8 mouse cellular contexts compared by ENCODE assay signal in the genomic region with DNA sequence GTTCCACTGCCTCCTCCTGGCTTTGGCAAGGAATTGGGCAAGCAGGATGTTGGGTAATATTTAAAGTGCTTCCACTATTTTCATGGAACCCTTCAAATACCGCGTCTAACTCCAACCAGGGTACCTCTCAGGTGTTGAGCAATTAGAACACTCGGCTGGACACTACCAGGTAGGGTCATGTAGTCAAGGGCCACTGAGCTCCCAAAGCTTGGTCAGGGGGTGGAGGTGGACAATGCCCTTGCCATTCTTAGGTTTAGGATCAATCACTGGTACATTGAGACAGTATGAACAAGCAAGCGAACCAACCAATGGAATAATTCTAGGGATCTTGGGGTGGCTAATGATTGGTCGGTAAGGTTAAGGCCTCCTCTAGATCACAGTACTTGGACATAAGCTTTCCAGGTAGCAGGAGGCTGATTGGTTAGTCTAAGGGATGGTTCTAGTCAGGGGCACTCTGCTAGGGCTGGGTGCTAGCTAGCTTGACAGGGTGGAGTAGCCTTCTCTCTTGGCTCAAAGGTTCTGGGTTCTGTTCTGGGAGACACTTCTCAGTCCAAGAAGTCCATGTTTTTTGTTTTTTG. TPM values are rescaled to one million over a fixed set of nuclear protein-coding genes. Genes with fewer than 3 reads are reported as not detected.
DNase-seq lines count a peak whose midpoint lies in the region; ATAC-seq and TF ChIP-seq lines count a peak whose summit lies in the region.

No protein-coding gene starts in this region.

- no peak for TF ChIP-seq CTCF in G1E (IDR thresholded peaks at IDR 0.05; ENCODE audit: low read depth, low read length)

- H3K9ac ChIP-seq in heart, embryonic 11.5 days (ENCODE audit: low read depth, low read length), result no peak overlapping the region
- no peak overlapping the region; the same call in 1 of the 2 replicates for H3K9ac ChIP-seq in liver, embryonic 16.5 days (ENCODE audit: low read depth, low read length)

- no peaks in the 10 kb centered on the region for H3K9me3 ChIP-seq in heart, embryonic 11.5 days (replicated peaks; ENCODE audit: control insufficient read depth, low read length)
- no peaks in the 10 kb centered on the region for H3K9me3 ChIP-seq in G1E (replicated peaks)
- no peaks in the 10 kb centered on the region for H3K9me3 ChIP-seq in liver, embryonic 16.5 days (replicated peaks; ENCODE audit: control insufficient read depth, low read length)

- no peak for DNase-seq in heart, adult 11 months
- no peak for DNase-seq in G1E (ENCODE audit: low spot score)
- DNase-seq in right cerebral cortex, postnatal 4 days, result no peak
- no peak for DNase-seq in gastrocnemius, postnatal 14 days
- DNase-seq in gastrocnemius, postnatal 4 days (ENCODE audit: low spot score in 2 of 2), result no peak

- H3K4me3 ChIP-seq in heart, embryonic 11.5 days (ENCODE audit: low read depth, low read length), result peak overlapping the region; percentile 57
- peak overlapping the region; percentile 48; the same call in 1 of the 2 replicates for H3K4me3 ChIP-seq in G1E (ENCODE audit: low read depth, low read length)
- H3K4me3 ChIP-seq in liver, embryonic 16.5 days (ENCODE audit: low read depth, low read length), result peak overlapping the region; percentile 58

- ATAC-seq in heart, embryonic 11.5 days (replicated peaks; ENCODE audit: insufficient number of reproducible peaks, low FRiP score, low TSS enrichment), result no peak
- no peak for ATAC-seq in G1E (ENCODE audit: extremely low read depth, insufficient number of reproducible peaks, low FRiP score, poor library complexity, severe bottlenecking)
- ATAC-seq in granulocyte monocyte progenitor cell, adult 5-6 weeks (replicated peaks; ENCODE audit: poor library complexity, severe bottlenecking), result 0 out of 2 replicates have a peak, but pooled peaks have one; percentile 4
- ATAC-seq in liver, embryonic 16.5 days (ENCODE audit: low read depth), result no peak

- peaks cover 18% of the 10 kb centered on the region for H3K27me3 ChIP-seq in heart, embryonic 11.5 days (ENCODE audit: control insufficient read depth, insufficient read depth, low read length)
- no peaks in the 10 kb centered on the region for H3K27me3 ChIP-seq in G1E (ENCODE audit: insufficient read depth, low read length)
- peaks cover 18% of the 10 kb centered on the region for H3K27me3 ChIP-seq in liver, embryonic 16.5 days (ENCODE audit: control insufficient read depth, insufficient read depth, low read depth, low read length)

- 26% methylated on average over 5 of the region's 5 CpGs for WGBS in heart, embryonic 11.5 days (ENCODE audit: insufficient replicate concordance)
- WGBS in liver, embryonic 16.5 days (ENCODE audit: insufficient replicate concordance), result 32% methylated on average over 5 of the region's 5 CpGs

- peaks cover 27% of the 10 kb centered on the region for H3K4me1 ChIP-seq in heart, embryonic 11.5 days (ENCODE audit: control insufficient read depth, insufficient read depth, low read length)
- H3K4me1 ChIP-seq in G1E (ENCODE audit: insufficient read depth, low read depth, low read length), result peaks cover 81% of the 10 kb centered on the region
- peaks cover 51% of the 10 kb centered on the region for H3K4me1 ChIP-seq in liver, embryonic 16.5 days (ENCODE audit: control insufficient read depth, low read depth, low read length)

- intact Hi-C loops in gastrocnemius, postnatal 14 days (cut with DNase I; ENCODE audit: low total_unique reads), result no loop called here

- H3K36me3 ChIP-seq in heart, embryonic 11.5 days (ENCODE audit: control insufficient read depth, insufficient read depth, low read length), result peaks cover 13% of the 10 kb centered on the region
- peaks cover 53% of the 10 kb centered on the region for H3K36me3 ChIP-seq in G1E (replicated peaks)
- H3K36me3 ChIP-seq in liver, embryonic 16.5 days (ENCODE audit: control insufficient read depth, insufficient read depth), result peaks cover 24% of the 10 kb centered on the region

- H3K4me2 ChIP-seq in heart, embryonic 11.5 days, result peak overlapping the region; percentile 99
- peak overlapping the region; percentile 83 for H3K4me2 ChIP-seq in liver, embryonic 16.5 days (ENCODE audit: low read depth, low read length)

- no peak overlapping the region for H3K27ac ChIP-seq in heart, embryonic 11.5 days (ENCODE audit: low read depth, low read length)
- no peak overlapping the region for H3K27ac ChIP-seq in liver, embryonic 16.5 days (ENCODE audit: low read length)

RNA-seq across cellular contexts. Expression of a gene that starts 3.2 kb away (rescaled TPM):
- polyA plus RNA-seq in heart, embryonic 11.5 days (2014; fragmentation: Nextera tagmentation; extraction: Ambion mirVana), result 2.0 TPM in 2 replicates
- 3.8 and 3.9 TPM in 2 replicates for total RNA-seq in G1E (2014; fragmentation: Nextera tagmentation)
- total RNA-seq in G1E (2017), result 1.5 and 2.1 TPM in 2 replicates
- 1.6 and 1.8 TPM in 2 replicates for polyA plus RNA-seq in G1E (2012)
- 0.11 TPM in 1 of 2 replicates, not detected in the other for total RNA-seq in granulocyte monocyte progenitor cell, adult 5-6 weeks (2014; fragmentation: Nextera tagmentation)
- total RNA-seq in granulocyte monocyte progenitor cell, adult 5-6 weeks (2017), result 0.04 TPM in 1 of 2 replicates, not detected in the other
- polyA plus RNA-seq in liver, embryonic 16.5 days (2015; fragmentation: Nextera tagmentation; extraction: Ambion mirVana), result 0.65 and 0.78 TPM in 2 replicates
- 1 to 10 TPM in 1 of 2 experiments, under 1 TPM in 1; 0.86 to 1.1 TPM for total RNA-seq in gastrocnemius, postnatal 14 days (2021)
- 1 to 10 TPM; 4.7 to 4.9 TPM for total RNA-seq in gastrocnemius, postnatal 4 days (2021)

RNA-seq across cellular contexts. Expression of a gene that starts 7.2 kb away (rescaled TPM):
- 4.0 and 5.2 TPM in 2 replicates for polyA plus RNA-seq in heart, embryonic 11.5 days (2014; fragmentation: Nextera tagmentation; extraction: Ambion mirVana)
- total RNA-seq in G1E (2014; fragmentation: Nextera tagmentation), result 94.0 and 120 TPM in 2 replicates
- total RNA-seq in G1E (2017), result 57.9 and 59.1 TPM in 2 replicates
- polyA plus RNA-seq in G1E (2012), result 14.6 and 23.4 TPM in 2 replicates
- total RNA-seq in granulocyte monocyte progenitor cell, adult 5-6 weeks (2014; fragmentation: Nextera tagmentation), result 12.4 and 27.9 TPM in 2 replicates
- total RNA-seq in granulocyte monocyte progenitor cell, adult 5-6 weeks (2017), result 4.8 and 6.4 TPM in 2 replicates
- 7.0 and 7.4 TPM in 2 replicates for polyA plus RNA-seq in liver, embryonic 16.5 days (2015; fragmentation: Nextera tagmentation; extraction: Ambion mirVana)
- total RNA-seq in gastrocnemius, postnatal 14 days (2021), result 1 to 10 TPM; 3.4 to 3.5 TPM
- 10 to 100 TPM; 11.7 to 12.3 TPM for total RNA-seq in gastrocnemius, postnatal 4 days (2021)

RNA-seq across cellular contexts. Expression of a gene that starts 8.1 kb away (rescaled TPM):
- 7.0 and 7.6 TPM in 2 replicates for polyA plus RNA-seq in heart, embryonic 11.5 days (2014; fragmentation: Nextera tagmentation; extraction: Ambion mirVana)
- total RNA-seq in G1E (2014; fragmentation: Nextera tagmentation), result 22.8 and 41.7 TPM in 2 replicates
- total RNA-seq in G1E (2017), result 38.3 and 46.5 TPM in 2 replicates
- 47.0 and 55.1 TPM in 2 replicates for polyA plus RNA-seq in G1E (2012)
- total RNA-seq in granulocyte monocyte progenitor cell, adult 5-6 weeks (2014; fragmentation: Nextera tagmentation), result 11.3 and 13.8 TPM in 2 replicates
- total RNA-seq in granulocyte monocyte progenitor cell, adult 5-6 weeks (2017), result 17.0 and 19.5 TPM in 2 replicates
- polyA plus RNA-seq in liver, embryonic 16.5 days (2015; fragmentation: Nextera tagmentation; extraction: Ambion mirVana), result 7.1 and 7.4 TPM in 2 replicates
- 1 to 10 TPM; 1.9 to 2.3 TPM for total RNA-seq in gastrocnemius, postnatal 14 days (2021)
- total RNA-seq in gastrocnemius, postnatal 4 days (2021), result 1 to 10 TPM; 6.0 to 6.1 TPM

RNA-seq across cellular contexts. Expression of a gene that starts 38.8 kb away (rescaled TPM):
- polyA plus RNA-seq in heart, embryonic 11.5 days (2014; fragmentation: Nextera tagmentation; extraction: Ambion mirVana), result 47.4 and 55.2 TPM in 2 replicates
- total RNA-seq in G1E (2014; fragmentation: Nextera tagmentation) (65.0 and 73.4 TPM in 2 replicates), G1E (2017) (59.1 and 65.1 TPM in 2 replicates)
- 87.0 and 87.6 TPM in 2 replicates for polyA plus RNA-seq in G1E (2012)
- 6.1 and 18.3 TPM in 2 replicates for total RNA-seq in granulocyte monocyte progenitor cell, adult 5-6 weeks (2014; fragmentation: Nextera tagmentation)
- 22.7 and 24.1 TPM in 2 replicates for total RNA-seq in granulocyte monocyte progenitor cell, adult 5-6 weeks (2017)
- polyA plus RNA-seq in liver, embryonic 16.5 days (2015; fragmentation: Nextera tagmentation; extraction: Ambion mirVana), result 72.1 and 75.2 TPM in 2 replicates
- total RNA-seq in gastrocnemius, postnatal 14 days (2021), result 1 to 10 TPM; 2.4 to 2.7 TPM
- 10 to 100 TPM; 14.9 to 15.2 TPM for total RNA-seq in gastrocnemius, postnatal 4 days (2021)

RNA-seq across cellular contexts. Expression of a gene that starts 43.0 kb away (rescaled TPM):
- 552 and 561 TPM in 2 replicates for polyA plus RNA-seq in heart, embryonic 11.5 days (2014; fragmentation: Nextera tagmentation; extraction: Ambion mirVana)
- total RNA-seq in G1E (2014; fragmentation: Nextera tagmentation) (126 and 189 TPM in 2 replicates), G1E (2017) (61.1 and 65.5 TPM in 2 replicates)
- polyA plus RNA-seq in G1E (2012), result 209 and 285 TPM in 2 replicates
- total RNA-seq in granulocyte monocyte progenitor cell, adult 5-6 weeks (2014; fragmentation: Nextera tagmentation), result 422 and 477 TPM in 2 replicates
- total RNA-seq in granulocyte monocyte progenitor cell, adult 5-6 weeks (2017), result 134 and 143 TPM in 2 replicates
- 352 and 382 TPM in 2 replicates for polyA plus RNA-seq in liver, embryonic 16.5 days (2015; fragmentation: Nextera tagmentation; extraction: Ambion mirVana)
- total RNA-seq in gastrocnemius, postnatal 14 days (2021), result 100 to 1,000 TPM; 167 to 178 TPM
- total RNA-seq in gastrocnemius, postnatal 4 days (2021), result 100 to 1,000 TPM; 193 to 194 TPM
